Mouse (Mus musculus) T-helper 17 cell (primary cell): ENCODE data around the gene Orc4.
"Not testable (repeated sequence)": the region's sequence is repeated elsewhere in the genome, so short reads cannot be mapped to it uniquely, and the experiment has no call there.

Source experiments
- in situ Hi-C, 2 experiments: fragments of 300-600 bp; cut with MboI, MseI; formaldehyde crosslinking; loops; 1 replicate in 1 of 2; 2 replicates in 1 of 2; pipeline ENCODE4 v1.15.1; 2025; ENCODE audit warnings: high pct_unique_total_duplicates in 2 of 2

Gene Orc4

GRCm38 (mm10) chr2:48950252-48950315 is at the start of gene Orc4:
Gene Orc4 (minus strand): TSS chr2:48950277.
- in situ Hi-C loops = no loop called here

GRCm38 (mm10) chr2:48990322-48990721 is 40.2 kb upstream of the Orc4 start:
- in situ Hi-C loops = loop anchor here in 1 of 2 experiments (10.0 kb wide), 1 partner anchor 844 kb away; no protein-coding TSS in a partner anchor

GRCm38 (mm10) chr2:48978920-48979319 is 28.8 kb upstream of the Orc4 start:
- in situ Hi-C loops = no loop called here

- in situ Hi-C loops = no loop called here
These were observed 6.5 kb upstream of the Orc4 start for GRCm38 (mm10) chr2:48956591-48956990.

GRCm38 (mm10) chr2:48950316-48950880 is 321 bp upstream of the Orc4 start:
- in situ Hi-C loops = no loop called here

GRCm38 (mm10) chr2:48949743-48950251 is 280 bp downstream of the Orc4 start:
- in situ Hi-C loops = no loop called here

- in situ Hi-C loops = no loop called here
These were observed 1.1 kb downstream of the Orc4 start, which contains the start of gene Mbd5 for GRCm38 (mm10) chr2:48948841-48949584. Gene Mbd5 (plus strand): TSS chr2:48949508.

GRCm38 (mm10) chr2:48947761-48948160 is 2.3 kb downstream of the Orc4 start:
- in situ Hi-C loops = no loop called here

- in situ Hi-C loops = no loop called here
These were observed 15.0 kb downstream of the Orc4 start for GRCm38 (mm10) chr2:48935058-48935457.

GRCm38 (mm10) chr2:48915832-48916231 is 34.2 kb downstream of the Orc4 start:
- in situ Hi-C loops = loop anchor here (5.0 to 25.0 kb wide), 3 partner anchors 811 to 1371 kb away; partner anchors contain the start of gene Mmadhc (in 1 of the 2)

- in situ Hi-C loops = loop anchor here in 1 of 2 experiments (25.0 kb wide), 2 partner anchors 823 to 1373 kb away; partner anchors contain the start of gene Mmadhc
These were observed 35.9 kb downstream of the Orc4 start for GRCm38 (mm10) chr2:48914185-48914584.

GRCm38 (mm10) chr2:48908866-48909265 is 41.2 kb downstream of the Orc4 start:
- in situ Hi-C loops = loop anchor here in 1 of 2 experiments (5.0 to 25.0 kb wide), 4 partner anchors 82 to 1378 kb away; partner anchors contain the start of gene Mmadhc

- in situ Hi-C loops = loop anchor here in 1 of 2 experiments (10.0 kb wide), 1 partner anchor 420 kb away; no protein-coding TSS in a partner anchor
These were observed 54.9 kb downstream of the Orc4 start for GRCm38 (mm10) chr2:48895186-48895585.

- in situ Hi-C loops = loop anchor here (5.0 to 10.0 kb wide), 4 partner anchors 944 to 1391 kb away; no protein-coding TSS in a partner anchor
These were observed 64.1 kb downstream of the Orc4 start for GRCm38 (mm10) chr2:48885945-48886344.

GRCm38 (mm10) chr2:48868199-48868913 is 81.7 kb downstream of the Orc4 start:
- in situ Hi-C loops = no loop called here

- in situ Hi-C loops = not testable (repeated sequence)
These were observed 84.5 kb downstream of the Orc4 start for GRCm38 (mm10) chr2:48865596-48865995.
